Mouse (Mus musculus) liver, adult 2 months (tissue): ENCODE results near the gene Pdlim3. TPM values are rescaled to one million over a fixed set of nuclear protein-coding genes. Genes with fewer than 3 reads are reported as not detected.

Experiments
- DNase-seq: peaks from one replicate; pipeline ENCODE4 v3.0.0-alpha.2; 2011; ENCODE audit warnings: low read depth, low spot score; ENCODE audit errors: extremely low read depth
- H3K27ac ChIP-seq: fragments of 200-500 bp; replicated peaks from 2 replicates; pipeline ENCODE4 v1.5.1; 2012; ENCODE audit warnings: low read depth, mild to moderate bottlenecking, control low read depth, inconsistent platforms, low read length; ENCODE audit not compliant: insufficient read depth
- H3K27me3 ChIP-seq: fragments of 200-500 bp; 2 replicates; pipeline ENCODE4 v1.6.1; 2012; ENCODE audit warnings: mild to moderate bottlenecking, moderate library complexity, low read length, inconsistent platforms; ENCODE audit not compliant: control insufficient read depth, insufficient read depth
- H3K36me3 ChIP-seq: fragments of 200-500 bp; 2 replicates; pipeline ENCODE4 v1.6.1; 2012; ENCODE audit warnings: low read length, inconsistent platforms; ENCODE audit not compliant: control insufficient read depth, insufficient read depth
- H3K4me1 ChIP-seq: fragments of 200-500 bp; 2 replicates; pipeline ENCODE4 v1.6.1; 2011; ENCODE audit warnings: low read length; ENCODE audit not compliant: control insufficient read depth, insufficient read depth
- H3K4me3 ChIP-seq: fragments of 200-500 bp; 2 replicates; pipeline ENCODE4 v1.5.1; 2011; ENCODE audit warnings: low read depth, mild to moderate bottlenecking, control low read depth, low read length, moderate library complexity; ENCODE audit not compliant: insufficient read depth
- H3K79me2 ChIP-seq: fragments of 200-500 bp; 2 replicates; pipeline ENCODE4 v1.6.1; 2012; ENCODE audit warnings: inconsistent platforms, mild to moderate bottlenecking, low read length, moderate library complexity; ENCODE audit not compliant: control insufficient read depth, insufficient read depth
- H3K9ac ChIP-seq: fragments of 200-500 bp; 2 replicates; pipeline ENCODE4 v1.6.1; 2012; ENCODE audit warnings: low read depth, mild to moderate bottlenecking, control low read depth, inconsistent platforms, low read length
- CTCF ChIP-seq: fragments of 200-500 bp; IDR thresholded peaks from 2 replicates; pipeline ENCODE4 v1.5.1; 2011; ENCODE audit warnings: low read depth, low read length, control low read depth
- POLR2A ChIP-seq: fragments of 200-500 bp; IDR thresholded peaks from 2 replicates; pipeline ENCODE4 v1.6.1; 2011; ENCODE audit warnings: low read length, control low read depth; ENCODE audit not compliant: insufficient read depth; ENCODE audit errors: extremely low read depth
- WGBS: fragments of 180-500 bp; shearing (Covaris S2); methylation state at CpG from one replicate; pipeline ENCODE4 v1.1.7; 2018; 5-methylcytosine and 5-hydroxymethylcytosine counted together
- polyA plus RNA-seq: library from polyadenylated mRNA; depleted of rRNA; stranded (reverse); fragments of >200 nt; gene quantifications from 2 replicates; pipeline ENCODE4 v1.2.3, GENCODE M21; 2012
- total RNA-seq: library from RNA; depleted of rRNA; stranded (reverse); fragments of >200 nt; gene quantifications from 2 replicates; pipeline ENCODE4 v1.2.3, GENCODE M21; 2014

The Pdlim3 gene
- total and polyA plus RNA-seq, 2 experiments = 0.42 to 0.65 TPM

DNA sequence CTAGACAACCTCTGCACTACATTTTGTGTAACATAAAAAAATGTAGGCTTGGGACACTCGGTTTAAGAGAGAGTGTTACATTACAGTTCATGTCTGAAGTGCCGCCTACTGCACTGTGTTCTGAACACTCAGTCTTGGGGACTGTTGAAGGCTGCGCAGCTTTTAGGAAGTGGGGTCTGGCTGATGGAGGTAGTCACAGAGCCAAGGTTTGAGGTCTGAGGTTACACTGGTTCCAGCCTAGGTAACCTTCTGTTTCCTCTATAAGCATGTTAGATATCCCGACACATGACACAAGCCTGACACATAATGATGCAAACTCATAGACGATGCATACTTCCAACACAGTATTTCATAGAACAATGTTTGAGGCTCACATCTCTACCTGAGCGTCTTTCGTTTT, 4.5 kb downstream of the Pdlim3 start:
- H3K9ac ChIP-seq = no peak overlapping the region
- no peak overlapping the region for H3K4me3 ChIP-seq
- no peaks in the 10 kb centered on the region for H3K4me1 ChIP-seq
- 96% methylated on average over 7 of the region's 7 CpGs for WGBS
- no peaks in the 10 kb centered on the region for H3K79me2 ChIP-seq
- no peak for DNase-seq
- TF ChIP-seq CTCF (no peak), POLR2A (no peak)
- H3K27me3 ChIP-seq = no peaks in the 10 kb centered on the region
- no peak overlapping the region for H3K27ac ChIP-seq
- no peaks in the 10 kb centered on the region for H3K36me3 ChIP-seq

DNA sequence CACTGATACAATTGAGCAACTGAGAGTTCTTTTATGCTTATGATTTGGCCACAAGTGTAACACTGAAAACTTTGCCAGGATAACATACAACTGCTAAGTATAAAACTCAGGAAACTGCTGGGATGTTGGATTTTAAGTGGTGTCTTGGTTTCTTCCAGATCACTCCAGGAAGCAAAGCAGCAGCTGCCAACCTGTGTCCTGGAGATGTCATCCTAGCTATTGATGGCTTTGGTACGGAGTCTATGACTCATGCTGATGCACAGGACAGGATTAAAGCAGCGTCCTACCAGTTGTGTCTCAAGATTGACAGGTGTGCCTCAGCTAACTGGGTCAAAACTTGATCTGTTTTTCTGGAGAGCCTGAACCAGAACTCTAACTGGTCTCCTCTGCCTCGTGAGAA, 11.3 kb downstream of the Pdlim3 start:
- 0 out of 2 replicates have a peak, but pooled peaks cover 3% of the 10 kb centered on the region for H3K27me3 ChIP-seq
- H3K4me1 ChIP-seq = no peaks in the 10 kb centered on the region
- H3K36me3 ChIP-seq = no peaks in the 10 kb centered on the region
- no peak overlapping the region for H3K27ac ChIP-seq
- no peak overlapping the region for H3K9ac ChIP-seq
- H3K4me3 ChIP-seq = no peak overlapping the region
- DNase-seq = no peak
- TF ChIP-seq POLR2A (no peak), CTCF (no peak)
- 80% methylated on average over 3 of the region's 3 CpGs for WGBS
- H3K79me2 ChIP-seq = no peaks in the 10 kb centered on the region

GRCm38 (mm10) chr8:45899783-45900182, 14.5 kb downstream of the Pdlim3 start:
- 81% methylated on average over 3 of the region's 3 CpGs for WGBS
- Histone ChIP-seq H3K4me3 (no peak overlapping the region), H3K27ac (no peak overlapping the region), H3K79me2 (no peaks in the 10 kb centered on the region), H3K27me3 (0 out of 2 replicates have a peak, but pooled peaks cover 3% of the 10 kb centered on the region), H3K9ac (no peak overlapping the region), H3K36me3 (no peaks in the 10 kb centered on the region), H3K4me1 (no peaks in the 10 kb centered on the region)
- no peak for TF ChIP-seq POLR2A
- TF ChIP-seq CTCF = no peak
- DNase-seq = peak; percentile 8

GRCm38 (mm10) chr8:45901626-45902025, 16.4 kb downstream of the Pdlim3 start:
- 76% methylated on average over 8 of the region's 8 CpGs for WGBS
- H3K9ac ChIP-seq = no peak overlapping the region

DNA sequence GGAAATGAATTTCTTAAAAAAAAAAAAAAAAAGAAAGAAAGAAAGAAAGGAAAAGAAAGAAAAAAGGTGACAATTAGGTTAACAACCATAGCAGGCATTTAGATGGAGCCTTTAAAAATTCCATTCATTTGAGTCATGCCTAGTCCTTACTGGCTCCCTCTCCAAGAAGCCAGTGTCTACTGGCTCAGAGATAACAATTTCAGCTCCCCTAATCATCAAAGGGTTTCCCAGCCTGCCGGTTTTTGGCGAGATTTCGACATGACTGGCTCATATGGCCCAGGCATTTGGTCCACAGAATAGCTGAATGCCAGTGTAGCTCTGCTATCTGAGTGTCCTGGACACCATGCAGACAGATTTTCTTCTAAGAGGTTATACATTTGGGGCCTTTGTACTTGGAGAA, 18.4 kb downstream of the Pdlim3 start:
- Histone ChIP-seq H3K27ac (no peak overlapping the region), H3K36me3 (no peaks in the 10 kb centered on the region), H3K9ac (no peak overlapping the region), H3K4me1 (no peaks in the 10 kb centered on the region), H3K4me3 (no peak overlapping the region), H3K27me3 (no peaks in the 10 kb centered on the region), H3K79me2 (no peaks in the 10 kb centered on the region)
- no peak for DNase-seq
- TF ChIP-seq POLR2A = no peak
- 14% methylated on average over 3 of the region's 3 CpGs for WGBS

More at GRCm38 (mm10) chr8:45901626-45902025, 16.4 kb downstream of the Pdlim3 start:
- Histone ChIP-seq H3K79me2 (no peaks in the 10 kb centered on the region), H3K27ac (no peak overlapping the region), H3K36me3 (no peaks in the 10 kb centered on the region), H3K27me3 (no peaks in the 10 kb centered on the region), H3K4me3 (no peak overlapping the region), H3K4me1 (no peaks in the 10 kb centered on the region)
- TF ChIP-seq CTCF = no peak
- no peak for TF ChIP-seq POLR2A
- DNase-seq = no peak

- Histone ChIP-seq H3K4me1 (no peaks in the 10 kb centered on the region), H3K27me3 (no peaks in the 10 kb centered on the region), H3K27ac (no peak overlapping the region), H3K9ac (no peak overlapping the region), H3K79me2 (no peaks in the 10 kb centered on the region), H3K4me3 (no peak overlapping the region), H3K36me3 (no peaks in the 10 kb centered on the region)
- WGBS = 86% methylated on average over 7 of the region's 7 CpGs
- no peak for TF ChIP-seq CTCF
- TF ChIP-seq POLR2A = no peak
- DNase-seq = no peak
Observed at GRCm38 (mm10) chr8:45905591-45906250, 20.5 kb downstream of the Pdlim3 start.
